Mouse (Mus musculus) ES-Bruce4 (cell line): ENCODE measurements around the gene Epb41l1.

ENCODE experiments used
- CTCF ChIP-seq: IDR thresholded peaks from one replicate; pipeline ENCODE4 v1.8.1; 2011; ENCODE audit warnings: low read depth, low read length
- EP300 ChIP-seq: IDR thresholded peaks from 2 replicates; pipeline ENCODE4 v1.6.1; 2011; ENCODE audit warnings: low read depth, low read length; ENCODE audit not compliant: insufficient read depth
- POLR2A ChIP-seq: IDR thresholded peaks from one replicate; pipeline ENCODE4 v1.8.1; 2011; ENCODE audit warnings: low read length; ENCODE audit not compliant: insufficient read depth

DNA sequence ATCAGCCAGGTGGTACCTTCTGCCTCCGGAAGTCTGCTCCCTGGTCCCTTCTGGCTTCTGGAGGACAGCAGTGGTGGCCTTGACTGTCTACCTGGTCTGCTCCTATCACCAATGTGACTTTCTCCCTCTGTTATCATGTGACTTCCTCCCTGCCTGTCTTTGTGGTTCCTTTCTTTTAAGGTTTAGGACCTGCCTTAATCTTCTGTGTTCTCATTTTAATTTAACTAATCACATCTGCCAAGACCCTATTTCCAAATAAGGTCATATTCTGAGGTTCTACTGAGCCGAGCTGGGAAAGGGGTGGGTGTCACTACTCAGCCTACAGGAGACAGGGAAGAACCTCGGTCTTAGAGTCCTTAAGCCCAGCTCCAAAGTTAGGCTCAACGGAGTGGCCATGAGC lies 5.4 kb downstream of the Epb41l1 start:
- TF ChIP-seq EP300: no peak
- TF ChIP-seq CTCF: no peak
- TF ChIP-seq POLR2A: no peak
